Mouse (Mus musculus): Measurements from ENCODE around the gene Acadl. TPM values are rescaled to one million over a fixed set of nuclear protein-coding genes. Genes with fewer than 3 reads are reported as not detected.

The Acadl gene
- polyA plus RNA-seq, 1 experiment, result 29.2 TPM

DNA sequence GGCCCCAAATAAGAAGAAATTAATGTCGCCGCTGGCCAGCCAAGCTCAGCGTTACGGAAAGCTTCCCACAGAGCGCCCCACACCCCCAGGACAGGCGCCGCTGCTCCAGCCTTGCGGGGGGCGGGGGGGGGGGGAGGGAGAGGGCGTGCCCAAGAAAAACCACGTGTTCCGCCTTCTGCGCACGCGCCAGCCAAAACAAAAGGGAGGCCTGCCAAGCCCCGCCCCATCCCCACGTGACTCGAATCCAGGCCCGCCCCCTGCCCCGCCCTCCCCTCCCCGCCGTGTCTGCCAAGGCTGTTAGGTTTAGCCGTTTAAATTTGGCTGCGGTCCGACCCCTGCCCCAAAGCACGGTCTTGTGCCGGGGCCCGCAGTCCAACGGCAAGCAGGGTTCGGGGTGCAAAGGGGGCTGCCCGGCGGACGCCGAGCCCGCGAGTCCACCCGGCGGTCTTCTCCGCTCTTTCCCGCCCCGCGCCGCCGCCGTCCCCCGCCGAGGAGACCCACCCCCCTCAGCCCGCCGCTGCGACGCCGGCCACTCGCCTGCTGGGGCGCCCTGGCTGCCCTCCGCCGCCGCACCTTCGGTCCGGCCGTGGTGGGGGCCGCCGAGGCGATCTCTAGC is 46.1 kb downstream of the Acadl start:
- peak; percentile 87 for DNase-seq
- no peaks in the 10 kb centered on the region for H3K27me3 ChIP-seq (ENCODE audit: control insufficient read depth, insufficient read depth, low read length)
- TF ChIP-seq CTCF (IDR thresholded peaks at IDR 0.05; ENCODE audit: borderline replicate concordance, control insufficient read depth, extremely low read depth, insufficient read depth, low read length, poor library complexity), result peak; percentile 23; the same call in 1 of the 2 replicates
- peak; percentile 67 for TF ChIP-seq POLR2A (IDR thresholded peaks at IDR 0.05; ENCODE audit: control insufficient read depth, extremely low read depth, insufficient read depth, low read length, poor library complexity)
- H3K27ac ChIP-seq (ENCODE audit: control insufficient read depth, insufficient read depth, low read length), result peak overlapping the region; percentile 89
- H3K36me3 ChIP-seq (ENCODE audit: control insufficient read depth, insufficient read depth, low read length), result no peaks in the 10 kb centered on the region
- peaks cover 8% of the 10 kb centered on the region for H3K4me1 ChIP-seq (replicated peaks; ENCODE audit: control insufficient read depth, insufficient read depth, low read length)
- WGBS, result under 1% methylated on average over 60 of the region's 63 CpGs
- peak overlapping the region; percentile 69 for H3K4me3 ChIP-seq (ENCODE audit: control insufficient read depth, insufficient read depth, low read length)

DNA sequence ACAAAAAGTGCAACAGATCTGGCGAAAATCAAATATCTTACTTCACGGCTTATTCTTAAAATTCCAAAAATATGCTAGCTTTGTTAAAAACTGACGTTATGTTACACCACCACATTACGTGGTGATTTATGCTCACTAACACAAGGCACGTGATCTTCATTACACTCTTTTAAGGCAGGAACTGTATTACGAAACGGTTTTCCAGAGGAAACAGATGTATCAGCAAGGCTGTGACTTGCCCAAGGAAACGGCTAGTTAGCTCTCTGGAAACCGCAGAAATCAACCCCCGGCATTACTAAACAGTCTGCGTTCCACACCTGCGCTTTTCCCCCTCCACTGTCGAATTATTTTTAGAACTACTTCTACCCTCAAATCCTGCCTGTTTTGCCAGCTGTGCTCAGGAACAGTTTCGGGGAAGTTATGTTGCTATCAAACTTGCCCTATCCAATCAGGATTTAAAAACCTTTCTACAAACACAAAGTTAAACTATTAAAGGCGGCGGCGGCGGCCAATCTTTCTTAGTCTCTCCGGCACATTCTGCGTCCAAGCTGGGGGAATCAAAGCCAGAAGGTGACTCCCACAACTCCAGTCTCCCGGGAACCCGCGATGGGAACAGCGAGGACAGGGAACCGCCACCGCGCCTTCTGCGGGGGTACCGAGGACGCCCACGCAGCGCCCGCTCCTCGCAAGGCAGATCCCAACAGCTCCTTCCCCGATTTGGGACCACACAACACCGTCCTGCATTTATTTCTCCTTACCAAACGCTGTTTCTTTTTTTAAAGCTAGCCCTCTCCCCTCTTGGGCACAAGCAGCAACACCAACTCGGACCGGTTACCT is 46.9 kb downstream of the Acadl start:
- no peak for TF ChIP-seq CTCF (IDR thresholded peaks at IDR 0.05; ENCODE audit: borderline replicate concordance, control insufficient read depth, extremely low read depth, insufficient read depth, low read length, poor library complexity)
- no peak for TF ChIP-seq POLR2A (IDR thresholded peaks at IDR 0.05; ENCODE audit: control insufficient read depth, extremely low read depth, insufficient read depth, low read length, poor library complexity)
- H3K27me3 ChIP-seq (ENCODE audit: control insufficient read depth, insufficient read depth, low read length), result no peaks in the 10 kb centered on the region
- H3K4me1 ChIP-seq (replicated peaks; ENCODE audit: control insufficient read depth, insufficient read depth, low read length), result peaks cover 7% of the 10 kb centered on the region
- peak overlapping the region; percentile 68 for H3K4me3 ChIP-seq (ENCODE audit: control insufficient read depth, insufficient read depth, low read length)
- under 1% methylated on average over 39 of the region's 39 CpGs for WGBS
- peak overlapping the region; percentile 89 for H3K27ac ChIP-seq (ENCODE audit: control insufficient read depth, insufficient read depth, low read length)
- DNase-seq, result peak; percentile 75
- H3K36me3 ChIP-seq (ENCODE audit: control insufficient read depth, insufficient read depth, low read length), result no peaks in the 10 kb centered on the region

DNA sequence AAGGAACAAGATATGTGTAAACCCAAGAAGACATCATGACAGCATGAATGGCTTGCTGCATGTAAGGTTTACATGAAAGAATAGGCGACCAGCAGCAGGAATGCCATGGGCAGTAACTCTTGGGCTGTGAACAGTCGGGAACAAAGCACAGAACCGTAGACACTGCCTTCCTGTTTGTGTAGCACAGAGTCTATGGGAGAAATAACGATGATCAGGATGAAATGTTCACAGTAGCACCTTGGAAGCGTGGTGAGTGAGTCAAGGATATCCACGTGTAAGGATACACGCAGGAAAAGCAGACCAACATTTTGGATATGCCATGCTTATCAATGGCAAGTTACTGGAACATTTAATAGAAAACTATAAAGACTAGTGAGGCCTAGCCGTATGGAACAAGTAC is 48.3 kb downstream of the Acadl start:
- no peak overlapping the region for H3K4me3 ChIP-seq (ENCODE audit: control insufficient read depth, insufficient read depth, low read length)
- WGBS, result 13% methylated on average over 8 of the region's 8 CpGs

DNA sequence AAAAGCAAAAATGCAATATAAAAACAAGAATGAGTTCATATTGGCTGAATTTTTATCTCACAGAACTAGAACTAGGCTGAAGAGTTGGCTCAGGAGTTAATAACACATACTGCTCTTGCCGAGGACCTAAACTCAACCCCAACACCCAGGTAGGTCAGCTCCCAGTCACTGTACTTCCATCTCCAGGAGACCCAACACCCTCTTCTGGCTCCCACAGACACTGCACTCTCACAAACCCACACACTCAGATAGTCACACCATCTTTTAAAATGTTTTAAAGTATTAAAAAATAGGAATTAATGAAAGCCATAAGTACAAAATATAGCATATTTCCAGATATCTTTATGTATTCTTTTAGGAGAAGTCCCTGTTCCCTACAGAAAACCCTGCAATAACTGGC is 49.9 kb downstream of the Acadl start:
- WGBS, result 88% methylated on average over 1 of the region's 1 CpGs

More for the DNA sequence above, 48.3 kb downstream of the Acadl start:
- Histone ChIP-seq H3K36me3 (ENCODE audit: control insufficient read depth, insufficient read depth, low read length) (no peaks in the 10 kb centered on the region), H3K27ac (ENCODE audit: control insufficient read depth, insufficient read depth, low read length) (peak overlapping the region; percentile 89), H3K4me1 (replicated peaks; ENCODE audit: control insufficient read depth, insufficient read depth, low read length) (peaks cover 4% of the 10 kb centered on the region), H3K27me3 (ENCODE audit: control insufficient read depth, insufficient read depth, low read length) (no peaks in the 10 kb centered on the region)
- TF ChIP-seq CTCF (IDR thresholded peaks at IDR 0.05; ENCODE audit: borderline replicate concordance, control insufficient read depth, extremely low read depth, insufficient read depth, low read length, poor library complexity) (no peak), POLR2A (IDR thresholded peaks at IDR 0.05; ENCODE audit: control insufficient read depth, extremely low read depth, insufficient read depth, low read length, poor library complexity) (no peak)
- DNase-seq, result no peak

DNA sequence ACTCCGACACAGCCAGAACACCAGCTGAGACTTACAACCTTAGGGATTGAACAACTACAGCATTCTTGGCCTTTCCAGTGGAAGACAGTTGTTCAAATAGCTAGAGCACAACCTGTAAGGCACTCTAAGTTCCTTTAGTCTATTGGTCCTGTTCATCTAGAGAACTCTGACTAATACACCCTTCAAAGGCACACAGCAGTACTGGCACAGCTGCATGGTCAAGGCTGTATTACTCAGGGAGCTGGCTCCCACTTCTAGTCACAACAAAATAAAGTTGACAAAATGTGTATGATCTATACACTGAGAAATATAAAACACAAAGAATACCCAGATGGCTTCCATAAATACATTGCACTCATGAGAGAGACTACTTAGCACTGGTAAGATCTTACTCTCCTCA is 56.3 kb downstream of the Acadl start:
- no peak for DNase-seq
- TF ChIP-seq CTCF (IDR thresholded peaks at IDR 0.05; ENCODE audit: borderline replicate concordance, control insufficient read depth, extremely low read depth, insufficient read depth, low read length, poor library complexity) (no peak), POLR2A (IDR thresholded peaks at IDR 0.05; ENCODE audit: control insufficient read depth, extremely low read depth, insufficient read depth, low read length, poor library complexity) (no peak)
- H3K4me3 ChIP-seq (ENCODE audit: control insufficient read depth, insufficient read depth, low read length), result no peak overlapping the region
- H3K36me3 ChIP-seq (ENCODE audit: control insufficient read depth, insufficient read depth, low read length), result peaks cover 3% of the 10 kb centered on the region
- no peaks in the 10 kb centered on the region for H3K4me1 ChIP-seq (replicated peaks; ENCODE audit: control insufficient read depth, insufficient read depth, low read length)
- no peaks in the 10 kb centered on the region for H3K27me3 ChIP-seq (ENCODE audit: control insufficient read depth, insufficient read depth, low read length)
- no peak overlapping the region for H3K27ac ChIP-seq (ENCODE audit: control insufficient read depth, insufficient read depth, low read length)
- WGBS, result 100% methylated on average over 1 of the region's 1 CpGs

More for the DNA sequence above, 49.9 kb downstream of the Acadl start:
- Histone ChIP-seq H3K4me1 (replicated peaks; ENCODE audit: control insufficient read depth, insufficient read depth, low read length) (peaks cover 2% of the 10 kb centered on the region), H3K4me3 (ENCODE audit: control insufficient read depth, insufficient read depth, low read length) (no peak overlapping the region), H3K36me3 (ENCODE audit: control insufficient read depth, insufficient read depth, low read length) (no peaks in the 10 kb centered on the region), H3K27ac (ENCODE audit: control insufficient read depth, insufficient read depth, low read length) (no peak overlapping the region), H3K27me3 (ENCODE audit: control insufficient read depth, insufficient read depth, low read length) (no peaks in the 10 kb centered on the region)
- no peak for DNase-seq
- TF ChIP-seq CTCF (IDR thresholded peaks at IDR 0.05; ENCODE audit: borderline replicate concordance, control insufficient read depth, extremely low read depth, insufficient read depth, low read length, poor library complexity) (no peak), POLR2A (IDR thresholded peaks at IDR 0.05; ENCODE audit: control insufficient read depth, extremely low read depth, insufficient read depth, low read length, poor library complexity) (no peak)

DNA sequence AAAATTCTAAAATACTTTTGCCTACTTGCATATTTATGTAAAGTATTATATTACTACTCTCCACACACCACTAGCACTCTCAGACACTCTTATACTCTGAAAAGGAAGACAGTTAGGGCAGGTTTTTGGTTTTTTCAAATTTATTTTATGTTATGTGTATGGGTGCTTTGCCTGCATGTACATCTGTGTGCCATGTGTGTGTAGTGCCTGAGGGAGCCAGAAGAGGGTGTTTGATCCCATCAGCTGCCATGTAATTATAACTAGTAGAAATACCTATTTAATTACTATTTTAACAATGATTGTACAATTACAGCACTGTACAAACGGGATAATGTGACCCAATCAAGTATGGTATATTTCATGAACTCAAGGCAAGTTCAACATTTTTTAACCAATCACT is 57.7 kb downstream of the Acadl start:
- WGBS, result 96% methylated on average over 1 of the region's 1 CpGs
- TF ChIP-seq CTCF (IDR thresholded peaks at IDR 0.05; ENCODE audit: borderline replicate concordance, control insufficient read depth, extremely low read depth, insufficient read depth, low read length, poor library complexity) (no peak), POLR2A (IDR thresholded peaks at IDR 0.05; ENCODE audit: control insufficient read depth, extremely low read depth, insufficient read depth, low read length, poor library complexity) (no peak)
- no peak for DNase-seq
- no peaks in the 10 kb centered on the region for H3K4me1 ChIP-seq (replicated peaks; ENCODE audit: control insufficient read depth, insufficient read depth, low read length)
- H3K27ac ChIP-seq (ENCODE audit: control insufficient read depth, insufficient read depth, low read length), result no peak overlapping the region
- no peak overlapping the region for H3K4me3 ChIP-seq (ENCODE audit: control insufficient read depth, insufficient read depth, low read length)
- H3K36me3 ChIP-seq (ENCODE audit: control insufficient read depth, insufficient read depth, low read length), result peaks cover 15% of the 10 kb centered on the region
- H3K27me3 ChIP-seq (ENCODE audit: control insufficient read depth, insufficient read depth, low read length), result no peaks in the 10 kb centered on the region
